Mouse (Mus musculus) CH12.LX (cell line): ENCODE measurements around the gene Etnk2. TPM values are rescaled to one million over a fixed set of nuclear protein-coding genes. Genes with fewer than 3 reads are reported as not detected.

Experiments used
- DNase-seq: peaks from one replicate; pipeline ENCODE4 v3.0.0-alpha.2; 2013; ENCODE audit errors: extremely low read depth
- H3K27ac ChIP-seq: 2 replicates; pipeline ENCODE4 v1.5.1; 2012; ENCODE audit warnings: low read depth, mild to moderate bottlenecking, control low read depth, moderate library complexity; ENCODE audit not compliant: insufficient read depth
- H3K27me3 ChIP-seq: replicated peaks from 2 replicates; pipeline ENCODE3; 2012; ENCODE audit warnings: inconsistent platforms
- H3K36me3 ChIP-seq, 2 experiments: replicated peaks in 1 of 2; 2 replicates each; pipeline versions ENCODE3 to v1.6.1; 2012; ENCODE audit warnings: inconsistent platforms in 1 of 2, low read length in 1 of 2, mild to moderate bottlenecking in 1 of 2, mixed read lengths in 1 of 2, moderate library complexity in 1 of 2; ENCODE audit not compliant: control insufficient read depth in 1 of 2, insufficient read depth in 1 of 2
- H3K4me1 ChIP-seq, 2 experiments: 2 replicates each; pipeline ENCODE4 v1.6.1; 2012; ENCODE audit warnings: inconsistent platforms in 1 of 2, moderate library complexity in 1 of 2; ENCODE audit not compliant: insufficient read depth in 2 of 2, control insufficient read depth in 1 of 2
- H3K4me2 ChIP-seq: 2 replicates; pipeline ENCODE4 v1.6.1; 2012; ENCODE audit warnings: low read depth, mild to moderate bottlenecking, control low read depth; ENCODE audit not compliant: poor library complexity, insufficient read depth, severe bottlenecking
- H3K4me3 ChIP-seq, 3 experiments: fragments of 150-350 bp in 1 of 3; sonication (generic) in 1 of 3; replicated peaks in 1 of 3; 2 replicates each; pipeline versions ENCODE3 to v1.5.1; 2011 to 2012; ENCODE audit warnings: low read depth in 2 of 3, low read length in 2 of 3, mild to moderate bottlenecking in 2 of 3, moderate library complexity in 2 of 3, control low read depth in 1 of 3, improper control_type of control experiment in 1 of 3, inconsistent platforms in 1 of 3, mixed read lengths in 1 of 3; ENCODE audit not compliant: poor library complexity in 1 of 3
- H3K79me2 ChIP-seq: replicated peaks from 2 replicates; pipeline ENCODE4 v1.6.1; 2012; ENCODE audit warnings: mild to moderate bottlenecking, moderate library complexity; ENCODE audit not compliant: control insufficient read depth, poor library complexity, insufficient read depth, severe bottlenecking; ENCODE audit errors: extremely low read depth
- H3K9ac ChIP-seq: 2 replicates; pipeline ENCODE4 v1.6.1; 2012; ENCODE audit warnings: low read depth, mild to moderate bottlenecking, control low read depth, moderate library complexity; ENCODE audit not compliant: insufficient read depth
- H3K9me3 ChIP-seq: replicated peaks from 2 replicates; pipeline ENCODE3; 2012; ENCODE audit warnings: low read length, inconsistent platforms, mixed read lengths
- BHLHE40 ChIP-seq: IDR thresholded peaks from 2 replicates; pipeline ENCODE4 v1.6.1; 2011; ENCODE audit warnings: mild to moderate bottlenecking, low read depth, low read length, improper control_type of control experiment
- CTCF ChIP-seq, 2 experiments: IDR thresholded peaks in 1 of 2; conservative IDR thresholded peaks in 1 of 2; 2 replicates each; pipeline ENCODE4 v1.5.1; 2011 to 2012; ENCODE audit warnings: low read depth in 2 of 2, low read length in 2 of 2, improper control_type of control experiment in 1 of 2, inconsistent platforms in 1 of 2, mild to moderate bottlenecking in 1 of 2, moderate library complexity in 1 of 2
- ELF1 ChIP-seq: IDR thresholded peaks from 2 replicates; pipeline ENCODE4 v1.6.1; 2014; ENCODE audit warnings: low read depth, mild to moderate bottlenecking, inconsistent platforms, low read length, improper control_type of control experiment
- ETS1 ChIP-seq: conservative IDR thresholded peaks from 2 replicates; pipeline ENCODE4 v1.6.1; 2012; ENCODE audit warnings: low read depth, mild to moderate bottlenecking, inconsistent platforms, low read length, improper control_type of control experiment, moderate library complexity
- HCFC1 ChIP-seq: IDR thresholded peaks from 2 replicates; pipeline ENCODE4 v1.6.1; 2012; ENCODE audit warnings: low read depth, mild to moderate bottlenecking, inconsistent platforms, low read length, improper control_type of control experiment
- IRF4 ChIP-seq: IDR thresholded peaks from 2 replicates; pipeline ENCODE4 v1.6.1; 2014; ENCODE audit warnings: low read depth, mild to moderate bottlenecking, inconsistent platforms, low read length, improper control_type of control experiment
- JUN ChIP-seq: IDR thresholded peaks from 2 replicates; pipeline ENCODE4 v1.6.1; 2011; ENCODE audit warnings: low read depth, mild to moderate bottlenecking, low read length, improper control_type of control experiment, moderate library complexity; ENCODE audit not compliant: insufficient read depth
- JUND ChIP-seq: conservative IDR thresholded peaks from 2 replicates; pipeline ENCODE4 v1.6.1; 2011; ENCODE audit warnings: low read depth, low read length, improper control_type of control experiment
- KAT2A ChIP-seq: IDR thresholded peaks from 2 replicates; pipeline ENCODE4 v1.6.1; 2012; ENCODE audit warnings: low read length, improper control_type of control experiment, inconsistent platforms; ENCODE audit not compliant: insufficient replicate concordance
- MAFK ChIP-seq: IDR thresholded peaks from 2 replicates; pipeline ENCODE4 v1.6.1; 2011; ENCODE audit warnings: low read length, improper control_type of control experiment; ENCODE audit not compliant: insufficient replicate concordance
- MAZ ChIP-seq: IDR thresholded peaks from 2 replicates; pipeline ENCODE4 v1.6.1; 2012; ENCODE audit warnings: low read depth, mild to moderate bottlenecking, inconsistent platforms, low read length, improper control_type of control experiment, moderate library complexity
- MEF2A ChIP-seq: IDR thresholded peaks from 2 replicates; pipeline ENCODE4 v1.6.1; 2014; ENCODE audit warnings: low read depth, mild to moderate bottlenecking, inconsistent platforms, low read length, improper control_type of control experiment, borderline replicate concordance
- MXI1 ChIP-seq: IDR thresholded peaks from 2 replicates; pipeline ENCODE4 v1.6.1; 2011; ENCODE audit warnings: mild to moderate bottlenecking, low read depth, low read length, improper control_type of control experiment
- MYC ChIP-seq: IDR thresholded peaks from 2 replicates; pipeline ENCODE4 v1.6.1; 2011; ENCODE audit warnings: low read depth, mild to moderate bottlenecking, improper control_type of control experiment, low read length
- NELFE ChIP-seq: IDR thresholded peaks from 2 replicates; pipeline ENCODE4 v1.6.1; 2011; ENCODE audit warnings: low read depth, low read length, improper control_type of control experiment
- POLR2A ChIP-seq: IDR thresholded peaks from 2 replicates; pipeline ENCODE4 v1.6.1; 2011; ENCODE audit warnings: low read depth, mild to moderate bottlenecking, improper control_type of control experiment, low read length
- POLR2AphosphoS2 ChIP-seq: IDR thresholded peaks from 2 replicates; pipeline ENCODE4 v1.6.1; 2011; ENCODE audit warnings: low read depth, low read length, improper control_type of control experiment
- RAD21 ChIP-seq: IDR thresholded peaks from 2 replicates; pipeline ENCODE4 v1.6.1; 2011; ENCODE audit warnings: low read depth, mild to moderate bottlenecking, low read length, improper control_type of control experiment, moderate library complexity
- RCOR1 ChIP-seq: conservative IDR thresholded peaks from 2 replicates; pipeline ENCODE4 v1.6.1; 2012; ENCODE audit warnings: low read depth, mild to moderate bottlenecking, inconsistent platforms, low read length, improper control_type of control experiment
- SMC3 ChIP-seq: IDR thresholded peaks from 2 replicates; pipeline ENCODE4 v1.6.1; 2011; ENCODE audit warnings: low read depth, low read length, improper control_type of control experiment
- TBP ChIP-seq: conservative IDR thresholded peaks from 2 replicates; pipeline ENCODE4 v1.6.1; 2011; ENCODE audit warnings: low read depth, low read length, improper control_type of control experiment
- TCF12 ChIP-seq: IDR thresholded peaks from 2 replicates; pipeline ENCODE4 v1.6.1; 2014; ENCODE audit warnings: low read depth, mild to moderate bottlenecking, inconsistent platforms, low read length, improper control_type of control experiment
- UBTF ChIP-seq: IDR thresholded peaks from 2 replicates; pipeline ENCODE4 v1.6.1; 2012; ENCODE audit warnings: low read depth, mild to moderate bottlenecking, inconsistent platforms, low read length, improper control_type of control experiment, moderate library complexity
- USF1 ChIP-seq: IDR thresholded peaks from 2 replicates; pipeline ENCODE4 v1.6.1; 2014; ENCODE audit warnings: low read depth, mild to moderate bottlenecking, inconsistent platforms, low read length, improper control_type of control experiment
- ZC3H11A ChIP-seq: IDR thresholded peaks from 2 replicates; pipeline ENCODE4 v1.6.1; 2012; ENCODE audit warnings: low read depth, mild to moderate bottlenecking, inconsistent platforms, low read length, improper control_type of control experiment
- ZMIZ1 ChIP-seq: IDR thresholded peaks from 2 replicates; pipeline ENCODE4 v1.6.1; 2012; ENCODE audit warnings: low read depth, mild to moderate bottlenecking, inconsistent platforms, low read length, improper control_type of control experiment
- dilution Hi-C: fragments of 300-500 bp; cut with MboI; formaldehyde crosslinking; loops from 2 replicates; pipeline ENCODE4 v1.14.3; 2020; ENCODE audit warnings: low sequenced_read_pairs; ENCODE audit not compliant: extremely low pct_unique_long_range_greater_than_20kb, extremely low pct_ligation_motif_present
- in situ Hi-C: fragments of 300-500 bp; cut with MboI; formaldehyde crosslinking; loops from 3 replicates; pipeline ENCODE4 v1.14.3; 2019; ENCODE audit warnings: low sequenced_read_pairs, low pct_ligation_motif_present, low pct_unique_long_range_greater_than_20kb, mixed read lengths
- polyA plus RNA-seq: library from polyadenylated mRNA; unstranded; fragments of >175 nt; gene quantifications from 2 replicates; pipeline ENCODE4 v1.2.1, GENCODE M21; 2012; ENCODE audit warnings: low read depth; ENCODE audit not compliant: insufficient read length
- total RNA-seq, 2 experiments: library from RNA; depleted of rRNA; stranded (reverse); fragments of 300-350 nt in 1 of 2; fragments of >200 nt in 1 of 2; gene quantifications; 2 replicates each; pipeline ENCODE4 v1.2.3; 2012 to 2014

Etnk2 gene
- total and polyA plus RNA-seq, 3 experiments = 0.30 TPM; not detected in 2

GRCm38 (mm10) chr1:133416472-133416871 is 53.1 kb downstream of the Etnk2 start:
- dilution Hi-C loops = no loop called here
- in situ Hi-C loops = no loop called here
- H3K4me1 ChIP-seq = peaks cover 9 to 16% of the 10 kb centered on the region in 2 experiments; a peak in 3 of 4 replicates
- no peaks in the 10 kb centered on the region for H3K79me2 ChIP-seq
- H3K4me3 ChIP-seq = no peak overlapping the region
- no peak overlapping the region for H3K9ac ChIP-seq
- H3K9me3 ChIP-seq = no peaks in the 10 kb centered on the region
- DNase-seq = no peak
- H3K27ac ChIP-seq = no peak overlapping the region
- peaks cover 58% of the 10 kb centered on the region for H3K27me3 ChIP-seq
- H3K4me2 ChIP-seq = no peak overlapping the region
- TF ChIP-seq NELFE (no peak), SMC3 (no peak), RCOR1 (no peak), TCF12 (no peak), CTCF (conservative IDR thresholded peaks at IDR 0.05 in 1 of 2, IDR thresholded peaks at IDR 0.05 in 1 of 2; ENCODE audit: low read depth in 2 of 2, low read length in 2 of 2) (no peak), KAT2A (no peak)
- no peaks in the 10 kb centered on the region for H3K36me3 ChIP-seq

GRCm38 (mm10) chr1:133417113-133417512 is 53.7 kb downstream of the Etnk2 start:
- H3K4me2 ChIP-seq = 0 out of 2 replicates have a peak overlapping the region, but pooled peaks have one; percentile 58
- dilution Hi-C loops = no loop called here
- in situ Hi-C loops = no loop called here

GRCm38 (mm10) chr1:133417539-133417938 is 54.2 kb downstream of the Etnk2 start:
- H3K4me3 ChIP-seq = peak overlapping the region; percentile 57 to 63 (median 58)
- DNase-seq = no peak
- in situ Hi-C loops (no loop called here), dilution Hi-C loops (no loop called here)
- H3K9me3 ChIP-seq = no peaks in the 10 kb centered on the region
- H3K27me3 ChIP-seq = peaks cover 58% of the 10 kb centered on the region
- no peaks in the 10 kb centered on the region for H3K36me3 ChIP-seq
- peak overlapping the region; percentile 58 for H3K4me2 ChIP-seq
- H3K27ac ChIP-seq = no peak overlapping the region
- H3K79me2 ChIP-seq = no peaks in the 10 kb centered on the region
- H3K4me1 ChIP-seq = peaks cover 9 to 16% of the 10 kb centered on the region in 2 experiments; a peak in 3 of 4 replicates
- TF ChIP-seq ETS1 (no peak), POLR2AphosphoS2 (no peak), TBP (no peak), NELFE (no peak), ELF1 (no peak), BHLHE40 (no peak), RAD21 (no peak), MYC (no peak), HCFC1 (no peak), ZC3H11A (no peak), MEF2A (no peak), UBTF (no peak), POLR2A (no peak)
- TF ChIP-seq, all 38 proteins: peak for 0
- peak overlapping the region; percentile 57 for H3K9ac ChIP-seq

More at GRCm38 (mm10) chr1:133417113-133417512, 53.7 kb downstream of the Etnk2 start:
- Histone ChIP-seq H3K79me2 (no peaks in the 10 kb centered on the region), H3K4me3 (no peak overlapping the region), H3K27ac (no peak overlapping the region), H3K9me3 (no peaks in the 10 kb centered on the region), H3K9ac (no peak overlapping the region), H3K4me1 (peaks cover 9 to 16% of the 10 kb centered on the region in 2 experiments; a peak in 3 of 4 replicates), H3K36me3 (no peaks in the 10 kb centered on the region), H3K27me3 (peaks cover 58% of the 10 kb centered on the region)
- DNase-seq = no peak
- TF ChIP-seq ELF1 (no peak), TCF12 (no peak), IRF4 (no peak), NELFE (no peak), MXI1 (no peak), MEF2A (no peak), ZC3H11A (no peak), UBTF (no peak), USF1 (no peak), JUND (no peak), POLR2A (no peak), RCOR1 (no peak), MAZ (no peak), JUN (no peak), ZMIZ1 (no peak), TBP (no peak), MAFK (no peak)
